Mouse (Mus musculus) testis, adult 2 months (tissue): ENCODE data around the gene Tbx3.

Experiments
- CTCF ChIP-seq: fragments of 200-500 bp; IDR thresholded peaks from 2 replicates; pipeline ENCODE4 v1.5.1; 2012; ENCODE audit warnings: low read depth, mild to moderate bottlenecking, inconsistent platforms, low read length, moderate library complexity; ENCODE audit not compliant: control insufficient read depth, insufficient read depth, insufficient replicate concordance
- POLR2A ChIP-seq: fragments of 200-500 bp; IDR thresholded peaks from 2 replicates; pipeline ENCODE4 v1.6.1; 2012; ENCODE audit warnings: low read depth, mild to moderate bottlenecking, inconsistent platforms, low read length, moderate library complexity; ENCODE audit not compliant: control insufficient read depth

GRCm38 (mm10) chr5:119668913-119669411 lies 1.5 kb upstream of the Tbx3 start:
- TF ChIP-seq CTCF (no peak), POLR2A (no peak)
